8 mouse cellular contexts compared by ENCODE assay signal in genomic region chr14:26637851-26638707, GRCm38 (mm10). TPM values are rescaled to one million over a fixed set of nuclear protein-coding genes. Genes with fewer than 3 reads are reported as not detected.
DNase-seq lines count a peak whose midpoint lies in the region; ATAC-seq lines count a peak whose summit lies in the region.

Gene Arf4, plus strand, starts transcription at chr14:26638074.

- H3K27me3 ChIP-seq in hindbrain, embryonic 14.5 days (ENCODE audit: control insufficient read depth, insufficient read depth, low read length) = no peaks in the 10 kb centered on the region

- H3K4me2 ChIP-seq in hindbrain, embryonic 14.5 days (replicated peaks) = peak within 1 kb of the TSS; percentile 85

- under 1% methylated on average over 83 of the region's 83 CpGs for whole genome bisulfite sequencing in hindbrain, embryonic 14.5 days

- H3K9me3 ChIP-seq in hindbrain, embryonic 14.5 days (ENCODE audit: control insufficient read depth, low read length) = no peaks in the 10 kb centered on the region

- H3K36me3 ChIP-seq in hindbrain, embryonic 14.5 days (replicated peaks; ENCODE audit: control insufficient read depth, insufficient read depth) = peaks cover 5% of the 10 kb centered on the region; the same call in 1 of the 2 replicates

- peak within 1 kb of the TSS; percentile 82 for H3K4me3 ChIP-seq in hindbrain, embryonic 14.5 days (replicated peaks; ENCODE audit: low read length)

- peaks cover 22% of the 10 kb centered on the region for H3K4me1 ChIP-seq in hindbrain, embryonic 14.5 days (replicated peaks; ENCODE audit: control insufficient read depth, insufficient read depth, low read length)

- H3K9ac ChIP-seq in hindbrain, embryonic 14.5 days = peak within 1 kb of the TSS; percentile 91

- DNase-seq in R1 (ENCODE audit: low read depth, low spot score) = peak; percentile 99
- peak; percentile 99 for DNase-seq in cerebellum, postnatal 25 days
- peak; percentile 94 to 96 for DNase-seq in frontal cortex, postnatal 25 days (ENCODE audit: low spot score in 2 of 2)
- DNase-seq in hindbrain, embryonic 14.5 days (ENCODE audit: low spot score) = peak; percentile 99
- DNase-seq in layer of hippocampus, postnatal 36 days = peak; percentile 97 to 98
- peak; percentile 98 for DNase-seq in lung, postnatal 36 days
- DNase-seq in retina, postnatal 1 day = peak; percentile 99
- DNase-seq in urinary bladder, adult 18-20 months (ENCODE audit: low spot score in 2 of 2) = peak; percentile 89 to 97

- peak; percentile 98 for ATAC-seq in hindbrain, embryonic 14.5 days (ENCODE audit: low FRiP score)

- peak within 1 kb of the TSS; percentile 94 for H3K27ac ChIP-seq in hindbrain, embryonic 14.5 days

RNA-seq across cellular contexts. Expression of gene Arf4, which starts in this region (rescaled TPM):
- 549 and 555 TPM in 2 replicates for polyA plus RNA-seq in hindbrain, embryonic 14.5 days (2014; fragmentation: Nextera tagmentation; extraction: Ambion mirVana)
- 100 to 1,000 TPM; 125 to 128 TPM for total RNA-seq in layer of hippocampus, postnatal 36 days (2021)

Comparison
In these comparisons a context has a peak if more than half of its experiments do, and no peak if none do; other contexts are left out.
1. Peak in every context shown above with its lines: DNase-seq, ATAC-seq, H3K4me3 ChIP-seq and H3K27ac ChIP-seq.